In the genomic region with DNA sequence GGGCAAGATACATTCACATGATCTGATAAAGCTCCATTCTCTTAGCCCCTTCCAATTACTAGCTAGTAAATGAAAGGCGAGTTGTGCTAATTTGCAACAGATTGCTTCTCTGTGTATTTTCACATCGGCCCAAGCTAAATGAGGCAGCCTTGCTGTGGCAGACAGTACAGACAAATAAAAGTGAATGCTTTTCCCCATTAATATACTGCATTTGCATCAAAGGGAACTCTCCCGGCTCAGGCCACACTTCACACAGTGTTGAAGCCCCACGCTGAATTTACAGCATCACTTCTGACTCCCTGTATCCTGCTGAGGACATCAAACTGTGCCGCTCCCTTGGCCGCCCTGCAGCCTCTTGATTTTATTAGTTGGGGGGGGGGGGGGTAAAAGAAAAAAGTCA, we compare ENCODE assay signal across 18 mouse cellular contexts.
DNase-seq lines count a peak whose midpoint lies in the region; ATAC-seq and TF ChIP-seq lines count a peak whose summit lies in the region.
"Had no signal": no experiment of that assay in that cellular context is flagged by ENCODE, and none has a peak within 500 bp of the region (broad histone marks: within the 10 kb centered on the region; RNA-seq: fewer than 3 reads in every experiment).

No protein-coding gene starts in this region.

- WGBS in hindbrain, embryonic 14.5 days, result 45% methylated on average over 6 of the region's 6 CpGs
- WGBS in hindbrain, embryonic 13.5 days, result 44% methylated on average over 6 of the region's 6 CpGs
- 38% methylated on average over 6 of the region's 6 CpGs for WGBS in midbrain, postnatal 0 days
- 48% methylated on average over 6 of the region's 6 CpGs for WGBS in midbrain, embryonic 11.5 days
- 13% methylated on average over 6 of the region's 6 CpGs for WGBS in limb, embryonic 11.5 days

- H3K4me3 ChIP-seq in hindbrain, embryonic 14.5 days (replicated peaks; ENCODE audit: low read length), result no peak overlapping the region
- no peak overlapping the region for H3K4me3 ChIP-seq in hindbrain, embryonic 13.5 days
- no peak overlapping the region for H3K4me3 ChIP-seq in midbrain, postnatal 0 days (ENCODE audit: low read depth, low read length)
- H3K4me3 ChIP-seq in midbrain, embryonic 11.5 days (ENCODE audit: low read depth, low read length), result no peak overlapping the region
- H3K4me3 ChIP-seq in limb, embryonic 11.5 days (ENCODE audit: low read depth, low read length), result no peak overlapping the region
- H3K4me3 ChIP-seq: embryonic facial prominence, embryonic 13.5 days; heart, adult 2 months had no signal

- H3K9me3 ChIP-seq in hindbrain, embryonic 14.5 days (ENCODE audit: control insufficient read depth, low read length), result no peaks in the 10 kb centered on the region
- H3K9me3 ChIP-seq in hindbrain, embryonic 13.5 days, result no peaks in the 10 kb centered on the region
- H3K9me3 ChIP-seq in midbrain, postnatal 0 days (ENCODE audit: low read length), result no peaks in the 10 kb centered on the region
- H3K9me3 ChIP-seq in midbrain, embryonic 11.5 days (ENCODE audit: control insufficient read depth, low read length), result no peaks in the 10 kb centered on the region
- no peaks in the 10 kb centered on the region for H3K9me3 ChIP-seq in limb, embryonic 11.5 days (ENCODE audit: control insufficient read depth, low read length)
- H3K9me3 ChIP-seq: embryonic facial prominence, embryonic 13.5 days had no signal

- no peak overlapping the region for H3K27ac ChIP-seq in hindbrain, embryonic 14.5 days
- H3K27ac ChIP-seq in hindbrain, embryonic 13.5 days, result no peak overlapping the region
- H3K27ac ChIP-seq in midbrain, postnatal 0 days (ENCODE audit: low read depth, low read length), result no peak overlapping the region
- H3K27ac ChIP-seq in midbrain, embryonic 11.5 days (ENCODE audit: low read depth, low read length), result no peak overlapping the region
- 0 out of 2 replicates have a peak overlapping the region, but pooled peaks have one; percentile 9 for H3K27ac ChIP-seq in limb, embryonic 11.5 days (replicated peaks; ENCODE audit: low read depth, low read length)
- H3K27ac ChIP-seq: embryonic facial prominence, embryonic 13.5 days; heart, adult 2 months had no signal

- DNase-seq in hindbrain, embryonic 14.5 days (ENCODE audit: low spot score), result no peak
- no peak for DNase-seq in midbrain, postnatal 0 days (ENCODE audit: low spot score)
- no peak for DNase-seq in midbrain, embryonic 11.5 days (ENCODE audit: low spot score, missing footprints)
- DNase-seq in limb, embryonic 11.5 days (ENCODE audit: low spot score), result peak; percentile 64
- no peak for DNase-seq in spleen, postnatal 36 days (ENCODE audit: low spot score in 2 of 2)
- no peak for DNase-seq in cerebellum, adult 11-12 months
- DNase-seq: adrenal gland, postnatal 36 days; B cell, adult 2 months; cerebellum, postnatal 25 days; heart, adult 2 months; kidney, postnatal 10 days; lung, adult 18-20 months; lung, postnatal 4 days; right cerebral cortex, postnatal 14 days; thymus, postnatal 36 days had no signal

- peak; percentile 41; the same call in 1 of the 2 replicates for ATAC-seq in hindbrain, embryonic 14.5 days (ENCODE audit: low FRiP score)
- ATAC-seq in hindbrain, embryonic 13.5 days (ENCODE audit: low FRiP score), result no peak
- ATAC-seq in midbrain, postnatal 0 days (ENCODE audit: low FRiP score), result peak; percentile 34; the same call in 1 of the 2 replicates
- no peak for ATAC-seq in midbrain, embryonic 11.5 days (ENCODE audit: low FRiP score)
- ATAC-seq in limb, embryonic 11.5 days (ENCODE audit: insufficient number of reproducible peaks, low FRiP score, low TSS enrichment, low read depth), result peak; percentile 80
- ATAC-seq: Patski had no signal

- no peaks in the 10 kb centered on the region for H3K4me1 ChIP-seq in hindbrain, embryonic 14.5 days (replicated peaks; ENCODE audit: control insufficient read depth, insufficient read depth, low read length)
- 0 out of 2 replicates have a peak, but pooled peaks cover 3% of the 10 kb centered on the region for H3K4me1 ChIP-seq in hindbrain, embryonic 13.5 days (replicated peaks)
- no peaks in the 10 kb centered on the region for H3K4me1 ChIP-seq in midbrain, postnatal 0 days (ENCODE audit: insufficient read depth, low read length)
- no peaks in the 10 kb centered on the region for H3K4me1 ChIP-seq in midbrain, embryonic 11.5 days (ENCODE audit: control insufficient read depth, insufficient read depth, low read length)
- peaks cover 9% of the 10 kb centered on the region; the same call in 1 of the 2 replicates for H3K4me1 ChIP-seq in limb, embryonic 11.5 days (ENCODE audit: control insufficient read depth, insufficient read depth, low read length)

- H3K4me2 ChIP-seq in hindbrain, embryonic 14.5 days (replicated peaks), result no peak overlapping the region
- no peak overlapping the region for H3K4me2 ChIP-seq in hindbrain, embryonic 13.5 days
- H3K4me2 ChIP-seq in midbrain, postnatal 0 days (ENCODE audit: low read depth, low read length, poor library complexity, severe bottlenecking), result no peak overlapping the region
- no peak overlapping the region for H3K4me2 ChIP-seq in midbrain, embryonic 11.5 days
- H3K4me2 ChIP-seq in limb, embryonic 11.5 days (ENCODE audit: low read depth, severe bottlenecking), result peak overlapping the region; percentile 10; the same call in 1 of the 2 replicates
- H3K4me2 ChIP-seq: embryonic facial prominence, embryonic 13.5 days had no signal

- H3K36me3 ChIP-seq in hindbrain, embryonic 14.5 days (replicated peaks; ENCODE audit: control insufficient read depth, insufficient read depth), result no peaks in the 10 kb centered on the region
- H3K36me3 ChIP-seq in hindbrain, embryonic 13.5 days, result no peaks in the 10 kb centered on the region
- no peaks in the 10 kb centered on the region for H3K36me3 ChIP-seq in midbrain, postnatal 0 days (ENCODE audit: insufficient read depth, low read length)
- no peaks in the 10 kb centered on the region for H3K36me3 ChIP-seq in midbrain, embryonic 11.5 days (ENCODE audit: control insufficient read depth, insufficient read depth, low read length)
- no peaks in the 10 kb centered on the region for H3K36me3 ChIP-seq in limb, embryonic 11.5 days (ENCODE audit: control insufficient read depth, insufficient read depth, low read length)
- H3K36me3 ChIP-seq: embryonic facial prominence, embryonic 13.5 days had no signal

- TF ChIP-seq CTCF in midbrain, postnatal 0 days (IDR thresholded peaks at IDR 0.05), result no peak

- H3K9ac ChIP-seq in hindbrain, embryonic 14.5 days, result no peak overlapping the region
- no peak overlapping the region for H3K9ac ChIP-seq in hindbrain, embryonic 13.5 days
- H3K9ac ChIP-seq in midbrain, postnatal 0 days (replicated peaks; ENCODE audit: low read length, poor library complexity, severe bottlenecking), result no peak overlapping the region
- no peak overlapping the region for H3K9ac ChIP-seq in midbrain, embryonic 11.5 days (ENCODE audit: low read length)
- H3K9ac ChIP-seq in limb, embryonic 11.5 days (ENCODE audit: low read length), result no peak overlapping the region
- H3K9ac ChIP-seq: embryonic facial prominence, embryonic 13.5 days had no signal

- no peaks in the 10 kb centered on the region for H3K27me3 ChIP-seq in hindbrain, embryonic 14.5 days (ENCODE audit: control insufficient read depth, insufficient read depth, low read length)
- H3K27me3 ChIP-seq in hindbrain, embryonic 13.5 days, result no peaks in the 10 kb centered on the region
- H3K27me3 ChIP-seq in midbrain, postnatal 0 days (ENCODE audit: insufficient read depth, low read length), result no peaks in the 10 kb centered on the region
- H3K27me3 ChIP-seq in midbrain, embryonic 11.5 days (ENCODE audit: control insufficient read depth, insufficient read depth, low read length), result no peaks in the 10 kb centered on the region
- no peaks in the 10 kb centered on the region for H3K27me3 ChIP-seq in limb, embryonic 11.5 days (ENCODE audit: control insufficient read depth, insufficient read depth, low read length)
- H3K27me3 ChIP-seq: Patski had no signal

Comparison
In these comparisons a context has a peak if more than half of its experiments do, and no peak if none do; other contexts are left out.
1. ATAC-seq: peak in hindbrain, embryonic 14.5 days (single experiment), midbrain, postnatal 0 days (single experiment) and limb, embryonic 11.5 days (single experiment); none in hindbrain, embryonic 13.5 days (single experiment) and midbrain, embryonic 11.5 days (single experiment).